Mouse (Mus musculus): ENCODE data around the gene Gm49361.

Gene Gm49361

DNA sequence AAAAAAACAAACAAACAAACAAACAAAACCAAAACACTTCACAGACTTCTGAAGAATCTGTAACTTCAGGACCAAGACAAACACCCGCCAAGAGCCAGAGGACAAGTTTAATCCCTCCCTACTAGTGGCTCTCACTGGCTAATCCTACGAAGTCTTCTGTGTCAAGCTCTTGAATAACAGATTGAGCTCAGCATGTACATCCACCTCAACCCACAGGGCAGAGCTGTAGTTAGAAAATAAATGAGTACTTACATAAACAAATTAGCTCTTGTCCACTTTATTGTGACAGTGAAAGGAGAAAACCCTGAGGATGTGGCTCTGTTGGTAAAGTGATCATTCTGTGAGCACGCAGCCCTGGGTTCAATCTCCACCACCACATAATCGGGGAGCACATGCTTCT, 124.2 kb downstream of the Gm49361 start:
- DNase-seq (ENCODE audit: low read depth, low spot score) = no peak

GRCm38 (mm10) chr14:57620598-57621236, 125.2 kb downstream of the Gm49361 start:
- no peak for DNase-seq (ENCODE audit: low read depth, low spot score)

- peak; percentile 52 for DNase-seq (ENCODE audit: low read depth, low spot score)
Observed at GRCm38 (mm10) chr14:57619487-57619886, 126.4 kb downstream of the Gm49361 start.

DNA sequence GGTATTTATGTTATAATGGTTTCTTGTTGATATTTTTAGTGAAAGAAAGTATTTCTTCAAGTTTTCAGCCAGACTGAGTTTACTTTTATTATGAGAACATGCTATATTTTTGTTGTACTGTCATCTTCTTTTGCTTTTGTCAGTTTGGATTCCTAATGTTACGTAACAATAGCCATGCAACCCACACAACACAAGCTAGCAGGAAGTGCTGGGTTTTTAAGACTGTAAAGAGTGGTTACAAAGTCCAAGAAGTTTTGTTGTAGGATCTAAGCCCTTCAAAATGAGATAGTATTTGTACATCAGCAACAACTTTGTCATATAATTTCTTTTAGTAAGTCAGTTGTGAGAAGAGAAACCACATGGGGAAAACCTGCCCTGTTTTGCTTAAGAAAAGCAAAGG, 128.2 kb downstream of the Gm49361 start:
- DNase-seq (ENCODE audit: low read depth, low spot score) = no peak

DNA sequence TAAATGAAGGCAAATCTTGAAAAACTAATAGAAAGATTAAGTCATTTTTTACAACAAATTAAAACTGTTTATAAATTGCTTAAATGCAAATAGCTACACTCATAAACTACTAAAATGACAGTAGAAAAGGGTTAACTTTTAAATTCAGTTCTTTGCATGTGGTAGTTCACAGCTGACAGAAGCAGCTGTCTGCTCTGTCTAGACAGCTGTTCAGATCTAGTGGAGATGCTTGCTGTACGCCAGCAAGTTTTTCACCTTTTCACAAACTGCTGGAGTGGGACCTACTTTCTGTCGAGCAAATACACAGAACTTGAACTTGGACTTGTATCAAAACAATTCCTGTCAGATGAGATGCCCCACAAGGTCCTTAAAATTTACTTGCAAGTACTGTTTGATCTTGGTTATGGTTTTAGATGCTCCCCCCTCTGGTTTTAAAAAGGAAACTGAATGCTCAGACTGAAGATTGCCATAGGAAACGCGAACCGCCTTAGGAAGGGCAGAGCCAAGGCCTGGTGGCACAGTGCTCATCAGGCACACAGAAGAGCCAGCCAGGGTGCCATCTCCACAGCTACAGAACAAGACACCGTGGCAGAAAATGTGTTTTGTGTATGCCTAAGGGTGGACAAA, 129.5 kb downstream of the Gm49361 start:
- DNase-seq (ENCODE audit: low read depth, low spot score) = no peak

DNA sequence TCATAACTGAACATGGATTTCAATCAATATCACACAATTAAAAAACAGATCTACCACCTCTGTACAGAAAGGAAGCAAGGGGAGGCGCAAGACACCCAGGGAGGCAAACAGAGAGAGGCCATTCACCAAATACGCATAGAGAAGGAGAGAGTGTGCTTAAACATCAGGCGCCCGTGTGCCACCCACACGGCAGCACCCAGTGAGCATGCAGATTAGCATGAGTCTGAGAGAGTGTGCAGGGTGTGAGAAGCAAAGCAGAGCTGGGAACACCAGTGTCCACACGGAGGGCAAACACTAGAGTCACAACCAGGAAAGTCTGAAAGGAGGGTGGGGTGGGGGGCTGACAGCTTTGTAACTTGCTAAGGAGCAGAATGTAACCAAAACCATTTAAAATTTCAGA, 130.1 kb downstream of the Gm49361 start:
- no peak for DNase-seq (ENCODE audit: low read depth, low spot score)

- no peak for DNase-seq (ENCODE audit: low read depth, low spot score)
Observed at GRCm38 (mm10) chr14:57611034-57611433, 134.9 kb downstream of the Gm49361 start.

DNA sequence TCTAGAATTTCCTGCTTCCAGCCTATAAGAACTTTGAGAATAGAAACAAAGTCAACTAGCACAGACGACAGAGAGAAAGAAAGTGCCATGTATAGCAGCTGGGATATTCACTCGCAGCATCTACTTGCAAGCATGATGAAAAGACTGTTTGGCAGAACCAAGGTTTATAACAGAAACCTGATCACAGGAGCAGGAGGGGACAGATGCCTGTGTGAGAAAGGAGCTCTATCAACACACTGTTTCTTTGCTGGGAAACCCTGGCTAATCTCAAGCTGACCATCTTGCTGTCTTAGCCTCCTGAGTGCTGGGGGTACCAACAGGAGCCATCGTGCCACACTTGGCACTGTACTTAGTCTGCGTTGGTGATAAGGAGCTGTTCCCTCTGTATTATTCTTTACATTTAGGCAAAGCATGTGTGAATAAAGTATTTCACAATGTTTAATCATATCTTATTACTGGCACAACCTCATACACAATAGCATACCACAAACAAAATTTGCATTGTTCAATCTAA, 136.0 kb downstream of the Gm49361 start:
- DNase-seq (ENCODE audit: low read depth, low spot score) = no peak

DNA sequence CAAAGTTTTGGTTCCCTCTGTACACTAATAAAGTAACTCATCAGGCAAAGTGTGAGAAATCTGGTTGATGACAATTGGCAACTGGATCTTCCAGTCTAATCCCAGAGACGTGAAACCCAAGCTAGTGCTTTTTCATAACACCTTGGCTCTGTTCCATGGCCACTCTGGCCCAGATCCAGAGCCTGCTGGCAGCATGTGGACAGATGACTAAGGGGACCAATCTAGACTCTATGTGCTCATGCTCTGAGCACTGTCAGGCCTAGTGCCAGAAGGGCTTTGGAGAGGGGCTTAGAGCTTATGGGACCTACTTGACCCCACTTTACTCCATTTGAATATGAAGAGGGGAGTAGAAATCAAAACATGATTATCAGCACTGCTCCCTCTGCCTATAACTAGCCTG, 138.4 kb downstream of the Gm49361 start:
- no peak for DNase-seq (ENCODE audit: low read depth, low spot score)

DNA sequence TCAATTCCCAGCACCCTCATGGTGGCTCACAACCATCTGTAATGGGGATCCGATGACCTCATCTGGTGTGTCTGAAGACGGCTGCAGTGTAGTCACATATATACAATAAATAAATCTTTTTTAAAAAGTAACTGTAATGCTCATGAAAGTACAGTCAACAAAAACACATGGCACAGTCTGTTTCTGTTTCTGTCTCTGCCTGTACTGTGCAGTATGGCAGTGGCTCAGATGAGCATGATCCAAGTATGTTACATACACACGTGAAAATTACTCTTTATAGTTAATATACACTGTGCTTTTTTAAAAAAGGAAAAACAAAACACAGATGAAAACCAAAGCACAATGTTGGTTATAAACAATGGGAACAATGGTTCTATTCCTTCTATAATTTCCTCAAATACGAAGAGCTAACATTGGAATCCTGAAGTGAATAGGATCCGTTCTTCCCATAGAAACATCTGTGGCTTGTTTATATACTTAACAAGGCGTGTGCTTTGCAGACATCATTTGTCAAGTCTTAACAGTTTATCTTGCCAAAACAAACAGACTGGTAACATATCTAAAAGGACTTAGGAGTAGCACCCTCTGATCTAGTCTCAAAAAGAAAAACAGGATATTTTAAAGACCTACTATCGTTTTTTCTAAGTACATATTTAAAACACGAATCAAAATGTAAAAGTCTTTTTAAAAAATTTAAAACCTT, 139.1 kb downstream of the Gm49361 start:
- DNase-seq (ENCODE audit: low read depth, low spot score) = no peak

GRCm38 (mm10) chr14:57593279-57593678, 152.6 kb downstream of the Gm49361 start:
- no peak for DNase-seq (ENCODE audit: low read depth, low spot score)

Data from WW6 (cell line).